Mouse (Mus musculus): ENCODE results near the gene Setd5. TPM values are rescaled to one million over a fixed set of nuclear protein-coding genes. Genes with fewer than 3 reads are reported as not detected.

Setd5 gene
- polyA plus RNA-seq, 2 experiments from 2014 or later = 31.9 to 37.2 TPM

GRCm38 (mm10) chr6:113054552-113055107 lies 22.5 kb upstream of the Setd5 start:
- no peak for ATAC-seq

GRCm38 (mm10) chr6:113060892-113061563 lies 16.1 kb upstream of the Setd5 start:
- no peak for ATAC-seq

GRCm38 (mm10) chr6:113062253-113062652 lies 14.9 kb upstream of the Setd5 start:
- no peak for ATAC-seq

GRCm38 (mm10) chr6:113063363-113063762 lies 13.8 kb upstream of the Setd5 start:
- ATAC-seq = no peak

- ATAC-seq = no peak
Measured at GRCm38 (mm10) chr6:113065186-113065585, 12.0 kb upstream of the Setd5 start.

- ATAC-seq = no peak
Measured at GRCm38 (mm10) chr6:113069154-113069553, 8.0 kb upstream of the Setd5 start.

- no peak for ATAC-seq
Measured at GRCm38 (mm10) chr6:113075261-113075660, 1.9 kb upstream of the Setd5 start.

- peak; percentile 59 for ATAC-seq
Measured at GRCm38 (mm10) chr6:113076012-113076685, 1.0 kb upstream of the Setd5 start.

- ATAC-seq = no peak
Measured at GRCm38 (mm10) chr6:113077569-113078030, 435 bp downstream of the Setd5 start.

GRCm38 (mm10) chr6:113078031-113078721 lies 1.0 kb downstream of the Setd5 start:
- ATAC-seq = no peak

GRCm38 (mm10) chr6:113079492-113079891 lies 2.3 kb downstream of the Setd5 start:
- ATAC-seq = no peak

GRCm38 (mm10) chr6:113082229-113082628 lies 5.1 kb downstream of the Setd5 start:
- ATAC-seq = no peak

- ATAC-seq = no peak
Measured at GRCm38 (mm10) chr6:113084590-113084989, 7.4 kb downstream of the Setd5 start.

GRCm38 (mm10) chr6:113093206-113093605 lies 16.0 kb downstream of the Setd5 start:
- no peak for ATAC-seq

GRCm38 (mm10) chr6:113095547-113095946 lies 18.4 kb downstream of the Setd5 start:
- ATAC-seq = no peak

GRCm38 (mm10) chr6:113097662-113098061 lies 20.5 kb downstream of the Setd5 start:
- ATAC-seq = no peak

GRCm38 (mm10) chr6:113099640-113100289 lies 22.6 kb downstream of the Setd5 start:
- peak; percentile 55 for ATAC-seq

GRCm38 (mm10) chr6:113102541-113102940 lies 25.4 kb downstream of the Setd5 start:
- ATAC-seq = no peak

- peak; percentile 75 for ATAC-seq
Measured at GRCm38 (mm10) chr6:113103765-113104164, 26.6 kb downstream of the Setd5 start.

GRCm38 (mm10) chr6:113109378-113109777 lies 32.2 kb downstream of the Setd5 start:
- no peak for ATAC-seq

GRCm38 (mm10) chr6:113109956-113110355 lies 32.8 kb downstream of the Setd5 start:
- ATAC-seq = no peak

- ATAC-seq = no peak
Measured at GRCm38 (mm10) chr6:113120806-113121205, 43.6 kb downstream of the Setd5 start.

- no peak for ATAC-seq
Measured at GRCm38 (mm10) chr6:113133360-113133759, 56.2 kb downstream of the Setd5 start.
